Mouse (Mus musculus) neural tube, embryonic 15.5 days (tissue): ENCODE measurements around the gene Lrba. TPM values are rescaled to one million over a fixed set of nuclear protein-coding genes. Genes with fewer than 3 reads are reported as not detected.

Source experiments
- ATAC-seq: fragments of 200-750 bp; cut with Nextera tagmentation; 2 replicates; pipeline ENCODE4 v1.8.0; 2017; ENCODE audit warnings: mild to moderate bottlenecking, moderate TSS enrichment, moderate library complexity; ENCODE audit not compliant: low FRiP score
- H3K27ac ChIP-seq: fragments of 300-500 bp; sonication (generic); replicated peaks from 2 replicates; pipeline ENCODE4 v1.5.1; 2015; ENCODE audit warnings: mild to moderate bottlenecking, inconsistent platforms
- H3K27me3 ChIP-seq: fragments of 300-500 bp; sonication (generic); replicated peaks from 2 replicates; pipeline ENCODE4 v1.6.1; 2015; ENCODE audit warnings: inconsistent platforms
- H3K36me3 ChIP-seq: fragments of 300-500 bp; sonication (generic); 2 replicates; pipeline ENCODE4 v1.6.1; 2015; ENCODE audit warnings: inconsistent platforms
- H3K4me1 ChIP-seq: fragments of 300-500 bp; sonication (generic); 2 replicates; pipeline ENCODE4 v1.6.1; 2015; ENCODE audit warnings: inconsistent platforms
- H3K4me2 ChIP-seq: fragments of 300-500 bp; sonication (generic); 2 replicates; pipeline ENCODE4 v1.6.1; 2015; ENCODE audit warnings: inconsistent platforms, mild to moderate bottlenecking, moderate library complexity
- H3K4me3 ChIP-seq: fragments of 300-500 bp; sonication (generic); replicated peaks from 2 replicates; pipeline ENCODE4 v1.5.1; 2015; ENCODE audit warnings: mild to moderate bottlenecking, inconsistent platforms
- H3K9ac ChIP-seq: fragments of 300-500 bp; sonication (generic); replicated peaks from 2 replicates; pipeline ENCODE4 v1.6.1; 2015; ENCODE audit warnings: mild to moderate bottlenecking, inconsistent platforms
- H3K9me3 ChIP-seq: fragments of 300-500 bp; sonication (generic); replicated peaks from 2 replicates; pipeline ENCODE4 v1.6.1; 2016; ENCODE audit warnings: inconsistent platforms
- WGBS: fragments of 180-500 bp; shearing (Covaris S2); methylation state at CpG from one replicate; pipeline ENCODE4 v1.1.7; 2015; ENCODE audit warnings: mixed read lengths; 5-methylcytosine and 5-hydroxymethylcytosine counted together
- polyA plus RNA-seq: library from polyadenylated mRNA; unstranded; fragments of >200 nt; fragmentation: Nextera tagmentation; extraction: Ambion mirVana; gene quantifications from 2 replicates; pipeline ENCODE4 v1.2.1, GENCODE M21; 2015

The Lrba gene
- polyA plus RNA-seq, 1 experiment from 2014 or later = 5.7 TPM

- WGBS = 29% methylated on average over 7 of the region's 7 CpGs
- H3K9ac ChIP-seq = no peak overlapping the region
Observed at GRCm38 (mm10) chr3:86750652-86751051, 526.2 kb downstream of the Lrba start.

GRCm38 (mm10) chr3:86754178-86754577, 529.7 kb downstream of the Lrba start:
- peaks cover 17% of the 10 kb centered on the region for H3K4me1 ChIP-seq
- no peak overlapping the region for H3K4me3 ChIP-seq
- 37% methylated on average over 6 of the region's 6 CpGs for WGBS
- no peak for ATAC-seq
- 0 out of 2 replicates have a peak overlapping the region, but pooled peaks have one; percentile 11 for H3K4me2 ChIP-seq
- no peaks in the 10 kb centered on the region for H3K36me3 ChIP-seq
- H3K27me3 ChIP-seq = no peaks in the 10 kb centered on the region
- H3K9ac ChIP-seq = no peak overlapping the region
- H3K9me3 ChIP-seq = no peaks in the 10 kb centered on the region
- peak overlapping the region; percentile 68 for H3K27ac ChIP-seq

More at GRCm38 (mm10) chr3:86750652-86751051, 526.2 kb downstream of the Lrba start:
- Histone ChIP-seq H3K4me3 (no peak overlapping the region), H3K4me2 (peak overlapping the region; percentile 35), H3K36me3 (no peaks in the 10 kb centered on the region), H3K27me3 (no peaks in the 10 kb centered on the region), H3K9me3 (no peaks in the 10 kb centered on the region), H3K4me1 (peaks cover 29% of the 10 kb centered on the region), H3K27ac (peak overlapping the region; percentile 67)
- no peak for ATAC-seq

- Histone ChIP-seq H3K4me2 (peak overlapping the region; percentile 11; the same call in 1 of the 2 replicates), H3K9ac (no peak overlapping the region), H3K27ac (peak overlapping the region; percentile 68), H3K36me3 (no peaks in the 10 kb centered on the region), H3K9me3 (no peaks in the 10 kb centered on the region), H3K4me3 (no peak overlapping the region), H3K27me3 (no peaks in the 10 kb centered on the region), H3K4me1 (peaks cover 15% of the 10 kb centered on the region)
- 57% methylated on average over 14 of the region's 14 CpGs for WGBS
- no peak for ATAC-seq
Observed at GRCm38 (mm10) chr3:86754595-86755557, 530.4 kb downstream of the Lrba start.

GRCm38 (mm10) chr3:86756548-86756947, 532.1 kb downstream of the Lrba start:
- WGBS = 89% methylated on average over 1 of the region's 1 CpGs
- H3K9ac ChIP-seq = no peak overlapping the region
- no peak overlapping the region for H3K4me3 ChIP-seq
- no peak overlapping the region for H3K27ac ChIP-seq
- H3K27me3 ChIP-seq = no peaks in the 10 kb centered on the region
- no peaks in the 10 kb centered on the region for H3K36me3 ChIP-seq
- no peak overlapping the region for H3K4me2 ChIP-seq
- H3K9me3 ChIP-seq = no peaks in the 10 kb centered on the region
- peaks cover 15% of the 10 kb centered on the region; the same call in 1 of the 2 replicates for H3K4me1 ChIP-seq
- no peak for ATAC-seq

- Histone ChIP-seq H3K36me3 (no peaks in the 10 kb centered on the region), H3K27me3 (no peaks in the 10 kb centered on the region), H3K4me1 (peaks cover 15% of the 10 kb centered on the region; the same call in 1 of the 2 replicates), H3K9ac (no peak overlapping the region; the same call in 1 of the 2 replicates), H3K27ac (no peak overlapping the region), H3K4me3 (no peak overlapping the region), H3K4me2 (no peak overlapping the region), H3K9me3 (no peaks in the 10 kb centered on the region)
- ATAC-seq = no peak
- WGBS = 74% methylated on average over 6 of the region's 6 CpGs
Observed at GRCm38 (mm10) chr3:86758727-86759126, 534.2 kb downstream of the Lrba start.

- no peaks in the 10 kb centered on the region for H3K27me3 ChIP-seq
- 64% methylated on average over 1 of the region's 1 CpGs for WGBS
- peaks cover 14% of the 10 kb centered on the region; the same call in 1 of the 2 replicates for H3K4me1 ChIP-seq
- H3K4me3 ChIP-seq = no peak overlapping the region
- H3K9ac ChIP-seq = no peak overlapping the region
- 0 out of 2 replicates have a peak, but pooled peaks have one; percentile 39 for ATAC-seq
- H3K4me2 ChIP-seq = no peak overlapping the region
- H3K9me3 ChIP-seq = no peaks in the 10 kb centered on the region
- no peak overlapping the region for H3K27ac ChIP-seq
- H3K36me3 ChIP-seq = no peaks in the 10 kb centered on the region
Observed at GRCm38 (mm10) chr3:86759383-86759782, 534.9 kb downstream of the Lrba start.

- no peaks in the 10 kb centered on the region for H3K36me3 ChIP-seq
- H3K4me3 ChIP-seq = no peak overlapping the region
- H3K9me3 ChIP-seq = no peaks in the 10 kb centered on the region
- H3K27ac ChIP-seq = peak overlapping the region; percentile 60
- peaks cover 10% of the 10 kb centered on the region; the same call in 1 of the 2 replicates for H3K4me1 ChIP-seq
- peak overlapping the region; percentile 36 for H3K4me2 ChIP-seq
- ATAC-seq = no peak
- 39% methylated on average over 8 of the region's 8 CpGs for WGBS
- H3K27me3 ChIP-seq = no peaks in the 10 kb centered on the region
- no peak overlapping the region for H3K9ac ChIP-seq
Observed at GRCm38 (mm10) chr3:86759834-86760233, 535.4 kb downstream of the Lrba start.

GRCm38 (mm10) chr3:86760474-86760873, 536.0 kb downstream of the Lrba start:
- Histone ChIP-seq H3K27ac (peak overlapping the region; percentile 66), H3K36me3 (no peaks in the 10 kb centered on the region), H3K9ac (no peak overlapping the region; the same call in 1 of the 2 replicates), H3K4me3 (no peak overlapping the region), H3K27me3 (no peaks in the 10 kb centered on the region), H3K4me1 (peaks cover 5% of the 10 kb centered on the region; the same call in 1 of the 2 replicates), H3K4me2 (no peak overlapping the region; the same call in 1 of the 2 replicates), H3K9me3 (no peaks in the 10 kb centered on the region)
- no peak for ATAC-seq
- 61% methylated on average over 7 of the region's 7 CpGs for WGBS

- Histone ChIP-seq H3K9ac (no peak overlapping the region), H3K4me3 (no peak overlapping the region), H3K4me1 (peaks cover 5% of the 10 kb centered on the region; the same call in 1 of the 2 replicates), H3K36me3 (no peaks in the 10 kb centered on the region), H3K4me2 (0 out of 2 replicates have a peak overlapping the region, but pooled peaks have one; percentile 9), H3K27me3 (no peaks in the 10 kb centered on the region), H3K27ac (peak overlapping the region; percentile 66; the same call in 1 of the 2 replicates), H3K9me3 (no peaks in the 10 kb centered on the region)
- peak; percentile 92 for ATAC-seq
- WGBS = 37% methylated on average over 9 of the region's 9 CpGs
Observed at GRCm38 (mm10) chr3:86761095-86762035, 536.9 kb downstream of the Lrba start.

GRCm38 (mm10) chr3:86762036-86762415, 537.5 kb downstream of the Lrba start:
- no peaks in the 10 kb centered on the region for H3K27me3 ChIP-seq
- peaks cover 5% of the 10 kb centered on the region; the same call in 1 of the 2 replicates for H3K4me1 ChIP-seq
- peak; percentile 42; the same call in 1 of the 2 replicates for ATAC-seq
- H3K9me3 ChIP-seq = no peaks in the 10 kb centered on the region
- H3K4me3 ChIP-seq = no peak overlapping the region
- H3K36me3 ChIP-seq = no peaks in the 10 kb centered on the region
- WGBS = 83% methylated on average over 6 of the region's 6 CpGs
- H3K27ac ChIP-seq = peak overlapping the region; percentile 30
- H3K9ac ChIP-seq = no peak overlapping the region
- H3K4me2 ChIP-seq = no peak overlapping the region

GRCm38 (mm10) chr3:86762456-86762855, 538.0 kb downstream of the Lrba start:
- whole genome bisulfite sequencing = 67% methylated on average over 4 of the region's 4 CpGs
- Histone ChIP-seq H3K9ac (no peak overlapping the region), H3K9me3 (no peaks in the 10 kb centered on the region), H3K27me3 (no peaks in the 10 kb centered on the region), H3K36me3 (no peaks in the 10 kb centered on the region), H3K27ac (peak overlapping the region; percentile 30), H3K4me3 (no peak overlapping the region), H3K4me2 (no peak overlapping the region), H3K4me1 (peaks cover 5% of the 10 kb centered on the region; the same call in 1 of the 2 replicates)
- ATAC-seq = no peak
